Mouse (Mus musculus): ENCODE measurements around the gene Gnai3. TPM values are rescaled to one million over a fixed set of nuclear protein-coding genes. Genes with fewer than 3 reads are reported as not detected.

The Gnai3 gene
- polyA plus RNA-seq, 1 experiment from 2014 or later = 157 TPM

DNA sequence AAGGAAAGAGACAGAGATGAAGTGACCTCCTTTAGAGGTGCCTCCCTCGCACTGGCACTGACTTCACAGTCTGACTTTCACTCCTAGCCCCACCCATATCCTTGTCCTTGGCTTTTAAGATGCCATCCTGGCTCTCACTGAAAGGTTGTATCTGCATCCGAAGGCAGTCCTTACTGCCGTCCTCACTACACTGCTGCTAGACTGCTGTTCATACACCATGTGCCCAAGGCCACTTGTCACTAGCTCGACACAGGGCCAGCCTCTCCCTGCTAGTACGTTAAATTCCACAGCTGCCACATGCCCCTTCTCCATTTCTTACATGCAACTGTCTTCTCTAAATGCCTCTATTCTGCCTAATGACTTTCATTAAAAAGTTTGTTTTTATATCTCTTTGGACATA is 34.6 kb downstream of the Gnai3 start:
- Histone ChIP-seq H3K9me3 (ENCODE audit: control insufficient read depth, low read length) (no peaks in the 10 kb centered on the region), H3K27me3 (replicated peaks; ENCODE audit: control insufficient read depth, insufficient read depth, low read length) (no peaks in the 10 kb centered on the region), H3K4me3 (ENCODE audit: low read depth, low read length) (no peak overlapping the region), H3K27ac (replicated peaks; ENCODE audit: low read depth, low read length) (no peak overlapping the region), H3K4me2 (ENCODE audit: low read depth, low read length) (no peak overlapping the region), H3K4me1 (ENCODE audit: control insufficient read depth, insufficient read depth, low read length) (no peaks in the 10 kb centered on the region), H3K36me3 (ENCODE audit: control insufficient read depth, insufficient read depth, low read length) (peaks cover 85% of the 10 kb centered on the region), H3K9ac (ENCODE audit: low read depth, low read length) (no peak overlapping the region)
- DNase-seq (ENCODE audit: low spot score) (no peak), ATAC-seq (ENCODE audit: low read depth) (no peak)
- 81% methylated on average over 5 of the region's 5 CpGs for WGBS

DNA sequence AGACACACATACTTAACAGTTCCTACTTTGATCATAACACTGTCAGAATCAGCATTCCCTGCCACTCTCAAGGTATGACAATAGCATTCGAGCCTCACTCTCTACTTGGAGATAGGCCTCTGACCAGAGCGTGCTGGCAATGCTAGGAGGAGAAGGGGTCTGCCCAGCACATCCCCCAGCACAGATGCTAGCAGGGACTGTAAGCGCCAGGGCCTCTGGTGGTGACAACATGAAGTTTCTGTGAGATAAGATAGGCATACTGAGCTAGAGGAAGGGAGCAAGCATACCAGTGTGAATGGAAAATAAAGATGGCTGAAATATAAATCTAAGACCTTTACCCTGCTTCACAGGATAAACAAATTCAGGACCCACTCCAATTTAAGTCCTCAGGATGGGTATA is 40.7 kb downstream of the Gnai3 start:
- 97% methylated on average over 3 of the region's 3 CpGs for WGBS
- H3K4me1 ChIP-seq (ENCODE audit: control insufficient read depth, insufficient read depth, low read length) = no peaks in the 10 kb centered on the region
- H3K4me3 ChIP-seq (ENCODE audit: low read depth, low read length) = no peak overlapping the region
- ATAC-seq (ENCODE audit: low read depth) (no peak), DNase-seq (ENCODE audit: low spot score) (no peak)
- no peak overlapping the region for H3K4me2 ChIP-seq (ENCODE audit: low read depth, low read length)
- H3K36me3 ChIP-seq (ENCODE audit: control insufficient read depth, insufficient read depth, low read length) = peaks cover 42% of the 10 kb centered on the region
- H3K27me3 ChIP-seq (replicated peaks; ENCODE audit: control insufficient read depth, insufficient read depth, low read length) = no peaks in the 10 kb centered on the region
- no peak overlapping the region for H3K27ac ChIP-seq (replicated peaks; ENCODE audit: low read depth, low read length)
- H3K9me3 ChIP-seq (ENCODE audit: control insufficient read depth, low read length) = no peaks in the 10 kb centered on the region
- no peak overlapping the region for H3K9ac ChIP-seq (ENCODE audit: low read depth, low read length)

DNA sequence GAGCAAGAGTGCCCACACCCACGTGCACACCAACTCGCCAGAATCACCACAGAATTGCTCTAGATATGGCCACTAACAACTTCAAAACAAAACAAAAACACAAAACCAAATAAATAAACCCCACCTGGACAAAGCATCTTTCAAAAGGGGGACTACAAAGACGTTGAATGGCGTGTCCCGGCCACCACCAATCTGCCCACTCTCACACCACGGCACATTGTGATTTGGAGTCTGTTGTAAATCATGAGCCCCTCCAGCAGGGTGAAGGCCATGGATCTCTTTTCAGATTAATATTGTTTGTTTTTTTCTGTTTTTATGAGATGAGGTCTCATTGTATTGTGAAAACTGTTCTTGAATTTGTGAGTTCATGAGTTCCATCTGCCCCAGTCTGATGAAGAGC is 43.9 kb downstream of the Gnai3 start:
- Histone ChIP-seq H3K9me3 (ENCODE audit: control insufficient read depth, low read length) (no peaks in the 10 kb centered on the region), H3K4me2 (ENCODE audit: low read depth, low read length) (no peak overlapping the region), H3K27ac (replicated peaks; ENCODE audit: low read depth, low read length) (no peak overlapping the region), H3K27me3 (replicated peaks; ENCODE audit: control insufficient read depth, insufficient read depth, low read length) (no peaks in the 10 kb centered on the region), H3K36me3 (ENCODE audit: control insufficient read depth, insufficient read depth, low read length) (peaks cover 14% of the 10 kb centered on the region; the same call in 1 of the 2 replicates), H3K9ac (ENCODE audit: low read depth, low read length) (no peak overlapping the region), H3K4me1 (ENCODE audit: control insufficient read depth, insufficient read depth, low read length) (no peaks in the 10 kb centered on the region), H3K4me3 (ENCODE audit: low read depth, low read length) (no peak overlapping the region)
- no peak for DNase-seq (ENCODE audit: low spot score)
- no peak for ATAC-seq (ENCODE audit: low read depth)
- WGBS = 89% methylated on average over 6 of the region's 6 CpGs

DNA sequence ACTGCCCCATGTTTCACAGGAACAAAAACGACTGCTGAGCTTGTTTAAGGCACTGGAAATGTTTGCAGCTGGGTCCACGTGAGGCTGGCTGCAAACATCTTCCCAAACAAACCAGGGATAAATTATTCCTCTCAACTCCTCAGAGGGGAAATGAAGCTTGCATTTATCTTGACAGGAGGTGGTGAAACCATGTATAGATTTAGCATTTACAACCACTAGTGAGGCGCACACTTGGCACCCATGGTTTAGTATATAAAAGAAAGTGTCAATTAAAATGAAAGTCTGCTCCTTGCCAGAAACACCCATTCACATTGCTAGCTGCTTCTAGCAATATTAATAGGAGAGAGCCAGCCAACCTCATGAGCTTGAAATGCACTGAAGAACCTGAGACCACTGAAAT is 44.4 kb downstream of the Gnai3 start:
- 50% methylated on average over 3 of the region's 3 CpGs for WGBS
- H3K27me3 ChIP-seq (replicated peaks; ENCODE audit: control insufficient read depth, insufficient read depth, low read length) = no peaks in the 10 kb centered on the region
- no peak overlapping the region for H3K4me2 ChIP-seq (ENCODE audit: low read depth, low read length)
- no peaks in the 10 kb centered on the region for H3K9me3 ChIP-seq (ENCODE audit: control insufficient read depth, low read length)
- no peaks in the 10 kb centered on the region for H3K4me1 ChIP-seq (ENCODE audit: control insufficient read depth, insufficient read depth, low read length)
- no peak for ATAC-seq (ENCODE audit: low read depth)
- H3K4me3 ChIP-seq (ENCODE audit: low read depth, low read length) = no peak overlapping the region
- H3K27ac ChIP-seq (replicated peaks; ENCODE audit: low read depth, low read length) = no peak overlapping the region
- no peak overlapping the region for H3K9ac ChIP-seq (ENCODE audit: low read depth, low read length)
- peaks cover 14% of the 10 kb centered on the region; the same call in 1 of the 2 replicates for H3K36me3 ChIP-seq (ENCODE audit: control insufficient read depth, insufficient read depth, low read length)
- DNase-seq (ENCODE audit: low spot score) = no peak

DNA sequence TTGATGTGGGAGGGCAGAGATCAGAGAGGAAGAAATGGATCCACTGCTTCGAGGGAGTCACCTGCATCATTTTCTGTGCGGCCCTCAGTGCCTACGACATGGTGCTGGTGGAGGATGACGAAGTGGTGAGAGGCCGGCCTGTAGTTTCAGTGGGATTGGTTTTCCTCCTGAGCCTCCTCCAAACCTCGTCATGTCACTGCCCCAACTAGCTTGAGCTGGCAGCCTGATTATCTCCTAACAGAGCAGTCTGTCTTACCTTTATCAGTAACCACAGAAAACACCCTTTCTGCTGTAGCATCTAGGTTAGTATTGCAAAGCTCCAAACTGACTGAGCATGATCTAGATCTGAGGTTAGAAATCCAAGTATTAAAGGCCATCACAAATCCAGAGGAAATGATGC is 47.6 kb downstream of the Gnai3 start:
- ATAC-seq (ENCODE audit: low read depth) = no peak
- Histone ChIP-seq H3K36me3 (ENCODE audit: control insufficient read depth, insufficient read depth, low read length) (no peaks in the 10 kb centered on the region), H3K4me3 (ENCODE audit: low read depth, low read length) (no peak overlapping the region), H3K4me1 (ENCODE audit: control insufficient read depth, insufficient read depth, low read length) (no peaks in the 10 kb centered on the region), H3K9ac (ENCODE audit: low read depth, low read length) (no peak overlapping the region), H3K9me3 (ENCODE audit: control insufficient read depth, low read length) (no peaks in the 10 kb centered on the region), H3K4me2 (ENCODE audit: low read depth, low read length) (no peak overlapping the region), H3K27me3 (replicated peaks; ENCODE audit: control insufficient read depth, insufficient read depth, low read length) (no peaks in the 10 kb centered on the region), H3K27ac (replicated peaks; ENCODE audit: low read depth, low read length) (no peak overlapping the region)
- 75% methylated on average over 6 of the region's 6 CpGs for WGBS
- DNase-seq (ENCODE audit: low spot score) = no peak

DNA sequence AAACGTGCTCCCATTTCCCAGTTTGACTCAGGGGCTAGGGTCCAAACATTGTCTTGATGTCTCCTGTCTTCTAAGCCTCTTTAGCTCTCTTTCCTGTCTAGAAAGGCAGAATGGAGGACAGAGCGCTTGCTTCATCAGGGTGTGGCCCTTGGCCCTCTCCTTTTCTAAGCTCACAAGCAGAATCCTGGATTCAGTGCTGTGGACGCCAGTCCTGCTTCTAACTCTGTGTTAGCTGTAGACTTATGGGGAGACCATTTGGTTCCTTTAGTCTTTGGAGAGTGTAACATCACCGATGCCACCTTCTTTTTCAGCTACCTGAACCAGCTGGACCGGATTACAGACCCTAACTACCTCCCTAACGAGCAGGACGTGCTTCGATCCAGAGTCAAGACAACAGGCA is 48.3 kb downstream of the Gnai3 start:
- WGBS = 85% methylated on average over 8 of the region's 8 CpGs
- H3K36me3 ChIP-seq (ENCODE audit: control insufficient read depth, insufficient read depth, low read length) = no peaks in the 10 kb centered on the region
- H3K27me3 ChIP-seq (replicated peaks; ENCODE audit: control insufficient read depth, insufficient read depth, low read length) = no peaks in the 10 kb centered on the region
- H3K9me3 ChIP-seq (ENCODE audit: control insufficient read depth, low read length) = no peaks in the 10 kb centered on the region
- H3K27ac ChIP-seq (replicated peaks; ENCODE audit: low read depth, low read length) = no peak overlapping the region
- no peak for DNase-seq (ENCODE audit: low spot score)
- no peaks in the 10 kb centered on the region for H3K4me1 ChIP-seq (ENCODE audit: control insufficient read depth, insufficient read depth, low read length)
- no peak for ATAC-seq (ENCODE audit: low read depth)
- H3K9ac ChIP-seq (ENCODE audit: low read depth, low read length) = no peak overlapping the region
- H3K4me2 ChIP-seq (ENCODE audit: low read depth, low read length) = no peak overlapping the region
- H3K4me3 ChIP-seq (ENCODE audit: low read depth, low read length) = no peak overlapping the region

DNA sequence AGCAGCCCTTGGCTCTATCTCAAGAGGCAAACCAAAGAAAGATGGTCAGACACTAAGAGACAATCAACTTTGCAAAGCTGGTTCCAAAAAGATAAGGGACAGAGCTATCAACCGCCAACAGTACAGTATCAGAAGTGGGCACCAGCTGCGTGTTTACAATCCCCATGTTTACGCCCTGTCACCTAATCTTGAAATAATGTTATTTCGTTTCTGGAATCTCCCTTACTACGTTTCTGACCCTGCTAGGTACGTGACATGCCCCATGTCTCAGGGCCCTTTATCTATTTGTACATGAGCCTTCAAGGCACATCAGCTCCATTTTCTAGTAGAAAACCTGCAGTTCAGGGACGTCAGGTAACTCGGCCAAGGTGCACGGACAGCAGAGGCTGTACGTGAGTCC is 49.2 kb downstream of the Gnai3 start:
- H3K9ac ChIP-seq (ENCODE audit: low read depth, low read length) = no peak overlapping the region
- no peaks in the 10 kb centered on the region for H3K36me3 ChIP-seq (ENCODE audit: control insufficient read depth, insufficient read depth, low read length)
- no peak overlapping the region for H3K27ac ChIP-seq (replicated peaks; ENCODE audit: low read depth, low read length)
- WGBS = 84% methylated on average over 10 of the region's 10 CpGs
- H3K4me3 ChIP-seq (ENCODE audit: low read depth, low read length) = no peak overlapping the region
- ATAC-seq (ENCODE audit: low read depth) (no peak), DNase-seq (ENCODE audit: low spot score) (no peak)
- H3K4me1 ChIP-seq (ENCODE audit: control insufficient read depth, insufficient read depth, low read length) = no peaks in the 10 kb centered on the region
- H3K9me3 ChIP-seq (ENCODE audit: control insufficient read depth, low read length) = no peaks in the 10 kb centered on the region
- no peak overlapping the region for H3K4me2 ChIP-seq (ENCODE audit: low read depth, low read length)
- no peaks in the 10 kb centered on the region for H3K27me3 ChIP-seq (replicated peaks; ENCODE audit: control insufficient read depth, insufficient read depth, low read length)

DNA sequence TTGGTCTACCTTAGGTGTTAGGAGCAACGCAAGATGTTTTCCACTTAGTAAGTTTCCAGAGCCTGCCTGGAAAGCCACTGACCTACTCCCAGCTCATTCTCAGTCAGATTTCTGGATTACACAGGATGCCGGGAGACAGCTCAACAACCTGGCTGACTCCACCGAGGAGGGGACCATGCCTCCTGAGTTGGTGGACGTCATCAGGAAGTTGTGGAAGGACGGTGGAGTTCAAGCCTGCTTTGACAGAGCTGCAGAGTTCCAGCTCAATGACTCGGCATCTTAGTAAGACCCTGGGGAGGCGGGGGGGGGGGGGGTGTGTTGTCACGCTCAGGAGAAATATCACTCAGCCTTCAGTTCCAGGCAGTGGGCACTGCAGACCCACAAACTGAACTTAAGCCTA is 49.7 kb downstream of the Gnai3 start:
- Histone ChIP-seq H3K9ac (ENCODE audit: low read depth, low read length) (no peak overlapping the region), H3K27me3 (replicated peaks; ENCODE audit: control insufficient read depth, insufficient read depth, low read length) (no peaks in the 10 kb centered on the region), H3K4me3 (ENCODE audit: low read depth, low read length) (no peak overlapping the region), H3K4me2 (ENCODE audit: low read depth, low read length) (no peak overlapping the region), H3K9me3 (ENCODE audit: control insufficient read depth, low read length) (no peaks in the 10 kb centered on the region), H3K27ac (replicated peaks; ENCODE audit: low read depth, low read length) (no peak overlapping the region), H3K4me1 (ENCODE audit: control insufficient read depth, insufficient read depth, low read length) (no peaks in the 10 kb centered on the region), H3K36me3 (ENCODE audit: control insufficient read depth, insufficient read depth, low read length) (no peaks in the 10 kb centered on the region)
- 64% methylated on average over 8 of the region's 8 CpGs for WGBS
- DNase-seq (ENCODE audit: low spot score) = no peak
- ATAC-seq (ENCODE audit: low read depth) = no peak

DNA sequence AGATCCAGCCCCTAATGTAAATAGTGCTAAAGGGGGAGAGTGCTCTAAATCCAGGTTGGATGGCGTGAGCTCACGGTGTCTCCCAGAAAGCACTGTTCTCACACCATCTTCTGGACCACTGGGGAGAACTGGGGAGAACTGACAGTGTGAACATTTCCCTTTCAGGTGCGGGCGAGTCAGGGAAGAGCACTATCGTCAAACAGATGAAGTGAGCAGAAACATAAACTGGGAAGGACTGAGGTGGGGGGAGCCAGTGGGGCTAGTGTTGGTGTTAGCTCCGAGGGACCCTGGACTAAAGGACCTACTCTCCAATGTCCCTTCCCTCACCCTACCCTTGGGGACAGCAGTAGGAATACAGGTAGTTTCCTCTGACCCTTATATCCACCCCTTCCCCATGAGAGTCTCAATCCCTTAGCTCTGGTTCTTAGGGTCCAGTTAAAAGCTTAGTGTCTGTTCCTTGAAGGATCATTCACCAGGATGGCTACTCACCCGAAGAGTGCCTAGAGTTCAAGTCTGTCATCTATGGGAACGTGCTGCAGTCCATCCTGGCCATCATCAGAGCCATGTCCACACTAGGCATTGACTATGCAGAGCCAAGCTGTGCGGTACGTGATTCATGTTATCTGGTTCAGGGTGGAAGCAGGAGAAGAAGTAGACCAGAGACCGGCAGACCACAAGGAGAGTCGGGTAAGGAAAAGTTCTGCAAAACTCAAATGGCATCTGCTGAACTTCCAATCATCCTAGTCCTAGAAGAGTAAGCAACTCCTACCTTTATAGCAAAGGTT is 50.8 kb downstream of the Gnai3 start:
- DNase-seq (ENCODE audit: low spot score) = no peak
- Histone ChIP-seq H3K27me3 (replicated peaks; ENCODE audit: control insufficient read depth, insufficient read depth, low read length) (no peaks in the 10 kb centered on the region), H3K4me1 (ENCODE audit: control insufficient read depth, insufficient read depth, low read length) (no peaks in the 10 kb centered on the region), H3K4me2 (ENCODE audit: low read depth, low read length) (no peak overlapping the region), H3K9me3 (ENCODE audit: control insufficient read depth, low read length) (no peaks in the 10 kb centered on the region), H3K27ac (replicated peaks; ENCODE audit: low read depth, low read length) (no peak overlapping the region), H3K36me3 (ENCODE audit: control insufficient read depth, insufficient read depth, low read length) (no peaks in the 10 kb centered on the region), H3K4me3 (ENCODE audit: low read depth, low read length) (no peak overlapping the region), H3K9ac (ENCODE audit: low read depth, low read length) (no peak overlapping the region)
- 92% methylated on average over 12 of the region's 12 CpGs for WGBS
- no peak for ATAC-seq (ENCODE audit: low read depth)
